Mouse (Mus musculus) kidney, adult 8-10 months (tissue): ENCODE results near the gene Aatf.
"Not testable (repeated sequence)": the region's sequence is repeated elsewhere in the genome, so short reads cannot be mapped to it uniquely, and the experiment has no call there.

Experiments used
- DNase-seq, 2 experiments: peaks; one replicate each; pipeline ENCODE4 v3.0.0; 2022

The Aatf gene

GRCm38 (mm10) chr11:84430336-84430735 lies 83.0 kb downstream of the Aatf start:
- peak in 1 of 2 experiments; percentile 27 for DNase-seq

- DNase-seq: peak; percentile 44 to 54
Observed at GRCm38 (mm10) chr11:84429581-84429980, 83.7 kb downstream of the Aatf start.

- no peak for DNase-seq
Observed at GRCm38 (mm10) chr11:84426633-84426998, 86.7 kb downstream of the Aatf start.

GRCm38 (mm10) chr11:84425736-84426632 lies 87.3 kb downstream of the Aatf start:
- DNase-seq: peak; percentile 18 to 31

- no peak for DNase-seq
Observed at GRCm38 (mm10) chr11:84420779-84421178, 92.5 kb downstream of the Aatf start.

- no peak for DNase-seq
Observed at GRCm38 (mm10) chr11:84413111-84413510, 100.2 kb downstream of the Aatf start.

GRCm38 (mm10) chr11:84412201-84412934 lies 101.0 kb downstream of the Aatf start:
- DNase-seq: no peak

GRCm38 (mm10) chr11:84411642-84412018 lies 101.7 kb downstream of the Aatf start:
- no peak for DNase-seq

- DNase-seq: no peak
Observed at GRCm38 (mm10) chr11:84410879-84411641, 102.3 kb downstream of the Aatf start.

GRCm38 (mm10) chr11:84410383-84410782 lies 102.9 kb downstream of the Aatf start:
- DNase-seq: no peak

GRCm38 (mm10) chr11:84406733-84407132 lies 106.6 kb downstream of the Aatf start:
- no peak for DNase-seq

GRCm38 (mm10) chr11:84395010-84395409 lies 118.3 kb downstream of the Aatf start:
- peak in 1 of 2 experiments; percentile 4 for DNase-seq

- no peak for DNase-seq
Observed at GRCm38 (mm10) chr11:84393571-84393970, 119.8 kb downstream of the Aatf start.

- not testable (repeated sequence) for DNase-seq
Observed at GRCm38 (mm10) chr11:84392066-84392465, 121.3 kb downstream of the Aatf start.

- no peak for DNase-seq
Observed at GRCm38 (mm10) chr11:84391126-84391525, 122.2 kb downstream of the Aatf start.

GRCm38 (mm10) chr11:84389332-84389731 lies 124.0 kb downstream of the Aatf start:
- no peak for DNase-seq

GRCm38 (mm10) chr11:84383891-84384290 lies 129.4 kb downstream of the Aatf start:
- DNase-seq: no peak

- no peak for DNase-seq
Observed at GRCm38 (mm10) chr11:84382450-84382849, 130.9 kb downstream of the Aatf start.

GRCm38 (mm10) chr11:84376510-84377365 lies 136.6 kb downstream of the Aatf start:
- no peak for DNase-seq

- no peak for DNase-seq
Observed at GRCm38 (mm10) chr11:84375951-84376496, 137.3 kb downstream of the Aatf start.

GRCm38 (mm10) chr11:84373122-84373521 lies 140.2 kb downstream of the Aatf start:
- DNase-seq: no peak
